Mouse (Mus musculus) embryonic fibroblast, embryonic 13.5 days (primary cell): ENCODE measurements around the gene Irf1.

Experiments used
- CTCF ChIP-seq: IDR thresholded peaks from 2 replicates; pipeline ENCODE4 v1.5.1; 2011; ENCODE audit warnings: mild to moderate bottlenecking, control low read depth, low read length, moderate library complexity, borderline replicate concordance; ENCODE audit not compliant: insufficient read depth
- POLR2A ChIP-seq: IDR thresholded peaks from 2 replicates; pipeline ENCODE4 v1.6.1; 2011; ENCODE audit warnings: low read depth, mild to moderate bottlenecking, control low read depth, low read length, moderate library complexity

- no peak for TF ChIP-seq POLR2A
- TF ChIP-seq CTCF: no peak
Measured at GRCm38 (mm10) chr11:53816841-53817375, 47.1 kb downstream of the Irf1 start.
